Mouse (Mus musculus) brain, embryonic 14.5 days (tissue): ENCODE measurements around the gene Scmh1. TPM values are rescaled to one million over a fixed set of nuclear protein-coding genes. Genes with fewer than 3 reads are reported as not detected.
"Not testable (repeated sequence)": the region's sequence is repeated elsewhere in the genome, so short reads cannot be mapped to it uniquely, and the experiment has no call there.

Experiments
- DNase-seq: peaks from one replicate; pipeline ENCODE4 v3.0.0-alpha.2; 2011; ENCODE audit warnings: low read depth
- CTCF ChIP-seq: fragments of 200-500 bp; IDR thresholded peaks from 2 replicates; pipeline ENCODE4 v1.5.1; 2012; ENCODE audit warnings: inconsistent platforms, mild to moderate bottlenecking, moderate library complexity, borderline replicate concordance; ENCODE audit not compliant: insufficient read depth, insufficient read length; ENCODE audit errors: extremely low read depth
- POLR2A ChIP-seq: fragments of 200-500 bp; IDR thresholded peaks from 2 replicates; pipeline ENCODE4 v1.6.1; 2012; ENCODE audit warnings: mild to moderate bottlenecking, inconsistent platforms, borderline replicate concordance; ENCODE audit not compliant: poor library complexity, insufficient read depth, insufficient read length, severe bottlenecking; ENCODE audit errors: extremely low read depth
- polyA plus RNA-seq: library from polyadenylated mRNA; depleted of rRNA; stranded (reverse); fragments of >200 nt; gene quantifications from 2 replicates; pipeline ENCODE4 v1.2.3, GENCODE M21; 2012

Gene Scmh1
- polyA plus RNA-seq, 1 experiment = 123 TPM

- DNase-seq = no peak
- no peak for TF ChIP-seq POLR2A
- TF ChIP-seq CTCF = no peak
Measured at GRCm38 (mm10) chr4:120387968-120388367, 17.1 kb upstream of the Scmh1 start.

GRCm38 (mm10) chr4:120388998-120389542 is 16.0 kb upstream of the Scmh1 start:
- DNase-seq = peak; percentile 74
- TF ChIP-seq POLR2A (no peak), CTCF (no peak)

- DNase-seq = peak; percentile 61
- no peak for TF ChIP-seq POLR2A
- TF ChIP-seq CTCF = no peak
Measured at GRCm38 (mm10) chr4:120389546-120389945, 15.5 kb upstream of the Scmh1 start.

GRCm38 (mm10) chr4:120391591-120391990 is 13.5 kb upstream of the Scmh1 start:
- no peak for TF ChIP-seq CTCF
- no peak for TF ChIP-seq POLR2A
- DNase-seq = no peak

- DNase-seq = no peak
- TF ChIP-seq CTCF = no peak
- TF ChIP-seq POLR2A = no peak
Measured at GRCm38 (mm10) chr4:120392341-120392740, 12.7 kb upstream of the Scmh1 start.

- no peak for DNase-seq
- TF ChIP-seq CTCF = no peak
Measured at GRCm38 (mm10) chr4:120392748-120393147, 12.3 kb upstream of the Scmh1 start.

GRCm38 (mm10) chr4:120400251-120400650 is 4.8 kb upstream of the Scmh1 start:
- TF ChIP-seq POLR2A (no peak), CTCF (no peak)
- peak; percentile 78 for DNase-seq

- DNase-seq = not testable (repeated sequence)
Measured at GRCm38 (mm10) chr4:120402105-120402504, 3.0 kb upstream of the Scmh1 start.

- DNase-seq = no peak
Measured at GRCm38 (mm10) chr4:120404247-120404646, 834 bp upstream of the Scmh1 start.

GRCm38 (mm10) chr4:120404778-120405143 is 320 bp upstream of the Scmh1 start:
- TF ChIP-seq CTCF = no peak
- no peak for TF ChIP-seq POLR2A
- DNase-seq = no peak

More at GRCm38 (mm10) chr4:120404247-120404646, 834 bp upstream of the Scmh1 start:
- TF ChIP-seq CTCF (no peak), POLR2A (no peak)

- DNase-seq = peak; percentile 61
- TF ChIP-seq POLR2A = no peak
- no peak for TF ChIP-seq CTCF
Measured at GRCm38 (mm10) chr4:120405806-120406638, 941 bp downstream of the Scmh1 start.

- TF ChIP-seq POLR2A (no peak), CTCF (no peak)
Measured at GRCm38 (mm10) chr4:120406639-120407273, 1.7 kb downstream of the Scmh1 start.

GRCm38 (mm10) chr4:120418053-120418452 is 13.0 kb downstream of the Scmh1 start:
- DNase-seq = no peak
- TF ChIP-seq CTCF (no peak), POLR2A (no peak)

More at GRCm38 (mm10) chr4:120406639-120407273, 1.7 kb downstream of the Scmh1 start:
- DNase-seq = peak; percentile 23
